Mouse (Mus musculus): ENCODE results near the gene Scrn1. TPM values are rescaled to one million over a fixed set of nuclear protein-coding genes. Genes with fewer than 3 reads are reported as not detected.

Scrn1 gene
- polyA plus RNA-seq, 1 experiment from 2014 or later, result 123 TPM

DNA sequence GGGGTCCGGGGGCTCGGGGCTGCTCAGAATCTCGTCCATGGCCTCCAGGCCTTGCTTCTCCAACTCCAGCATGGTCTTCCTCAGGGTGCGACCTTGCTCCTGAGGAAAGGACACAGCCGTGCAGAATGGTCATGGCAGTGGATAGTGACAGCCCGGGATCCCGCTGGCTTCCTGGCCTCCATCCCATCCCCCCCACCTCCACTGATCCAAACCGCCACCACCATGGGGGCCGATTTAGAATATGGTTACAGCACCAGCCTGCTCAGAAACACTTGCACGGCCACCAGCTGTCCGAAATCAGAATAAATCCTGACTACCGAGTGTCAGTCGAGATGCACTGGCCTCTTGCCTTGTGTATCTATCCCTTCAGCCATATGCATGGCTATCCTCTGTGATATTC, 57.0 kb downstream of the Scrn1 start:
- peaks cover 23% of the 10 kb centered on the region for H3K4me1 ChIP-seq
- no peaks in the 10 kb centered on the region for H3K27me3 ChIP-seq (replicated peaks)
- no peak for ATAC-seq (replicated peaks)
- H3K27ac ChIP-seq, result peak overlapping the region; percentile 71; the same call in 1 of the 2 replicates
- no peak overlapping the region for H3K9ac ChIP-seq
- H3K4me3 ChIP-seq, result no peak overlapping the region
- no peaks in the 10 kb centered on the region for H3K9me3 ChIP-seq
- no peaks in the 10 kb centered on the region; the same call in 1 of the 2 replicates for H3K36me3 ChIP-seq (replicated peaks)
- no peak overlapping the region for H3K4me2 ChIP-seq
- 90% methylated on average over 13 of the region's 13 CpGs for WGBS

DNA sequence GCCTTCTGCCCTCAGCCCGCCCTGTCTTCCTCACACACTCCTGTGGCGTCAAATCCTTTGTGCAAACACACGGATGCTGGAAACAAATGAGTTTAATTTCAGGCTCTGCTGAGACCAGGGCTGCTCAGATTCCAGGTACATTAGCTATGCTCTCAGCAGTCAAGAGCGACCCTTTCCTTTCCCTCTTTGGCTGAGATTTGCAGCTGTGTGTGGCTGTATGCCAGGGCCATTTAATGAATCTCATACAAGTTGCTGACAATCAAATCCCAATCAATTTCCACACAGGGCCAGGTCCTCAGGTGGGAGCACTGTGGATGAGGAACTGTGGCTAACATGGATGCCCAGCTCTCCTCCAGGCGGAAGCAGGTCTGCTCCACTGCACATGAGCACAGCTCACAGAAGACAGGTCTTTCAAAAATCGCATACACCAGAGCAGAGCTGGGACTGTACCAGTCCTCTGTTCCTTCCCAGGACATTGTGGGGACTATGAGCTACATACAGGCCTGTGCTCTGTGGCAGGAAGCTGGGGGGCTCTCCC, 58.0 kb downstream of the Scrn1 start:
- no peaks in the 10 kb centered on the region for H3K27me3 ChIP-seq (replicated peaks)
- H3K4me3 ChIP-seq, result no peak overlapping the region
- H3K4me2 ChIP-seq, result no peak overlapping the region
- H3K27ac ChIP-seq, result peak overlapping the region; percentile 71
- ATAC-seq (replicated peaks), result peak; percentile 70
- H3K9ac ChIP-seq, result no peak overlapping the region; the same call in 1 of the 2 replicates
- H3K36me3 ChIP-seq (replicated peaks), result no peaks in the 10 kb centered on the region; the same call in 1 of the 2 replicates
- peaks cover 23% of the 10 kb centered on the region for H3K4me1 ChIP-seq
- H3K9me3 ChIP-seq, result no peaks in the 10 kb centered on the region
- WGBS, result 30% methylated on average over 6 of the region's 6 CpGs

DNA sequence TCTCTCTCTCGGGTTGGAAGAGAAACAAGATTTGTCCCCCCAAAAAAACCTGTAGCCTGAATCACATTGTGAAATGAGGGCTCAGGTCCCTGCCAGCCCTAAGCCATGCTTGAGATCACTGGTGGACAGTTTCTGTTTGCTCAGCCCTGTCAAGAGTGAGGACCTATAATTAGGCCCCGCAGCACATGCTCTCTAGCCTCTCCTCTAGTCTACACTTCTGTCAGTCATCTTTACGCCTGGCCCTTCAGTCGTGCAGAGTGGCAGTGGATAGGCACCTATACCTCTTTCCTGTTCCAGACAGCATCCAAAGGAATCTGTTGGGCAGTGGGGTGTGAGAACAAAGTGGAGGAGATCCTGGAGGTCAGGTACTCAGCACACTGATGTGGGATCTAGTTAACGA, 58.5 kb downstream of the Scrn1 start:
- Histone ChIP-seq H3K4me2 (no peak overlapping the region), H3K4me3 (no peak overlapping the region), H3K9me3 (no peaks in the 10 kb centered on the region), H3K27ac (peak overlapping the region; percentile 71), H3K4me1 (peaks cover 23% of the 10 kb centered on the region), H3K9ac (no peak overlapping the region), H3K27me3 (replicated peaks) (no peaks in the 10 kb centered on the region), H3K36me3 (replicated peaks) (no peaks in the 10 kb centered on the region; the same call in 1 of the 2 replicates)
- 53% methylated on average over 5 of the region's 5 CpGs for WGBS
- peak; percentile 68 for ATAC-seq (replicated peaks)

DNA sequence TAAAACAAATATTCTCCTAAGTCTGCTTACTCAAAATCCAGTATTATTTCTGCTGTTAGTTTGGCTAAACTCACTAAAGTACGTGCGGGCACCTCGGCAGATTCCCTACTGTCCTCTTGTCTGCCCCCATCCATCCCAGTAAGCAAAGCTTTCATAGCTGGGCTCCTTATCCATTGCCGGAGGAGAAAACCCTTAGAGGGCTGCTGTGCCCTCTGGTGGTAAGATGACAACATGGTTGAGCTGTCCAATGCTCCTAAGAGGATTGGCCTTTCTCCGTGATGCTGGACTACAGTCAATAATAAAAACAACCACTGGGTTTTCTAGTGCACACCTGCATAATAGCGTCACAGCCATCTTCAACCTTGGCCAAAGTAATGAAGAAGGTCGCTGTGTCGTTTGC, 59.3 kb downstream of the Scrn1 start:
- ATAC-seq (replicated peaks), result no peak; the same call in 1 of the 2 replicates
- H3K4me3 ChIP-seq, result no peak overlapping the region
- no peak overlapping the region for H3K9ac ChIP-seq
- H3K4me1 ChIP-seq, result peaks cover 23% of the 10 kb centered on the region
- no peaks in the 10 kb centered on the region; the same call in 1 of the 2 replicates for H3K36me3 ChIP-seq (replicated peaks)
- WGBS, result 35% methylated on average over 8 of the region's 8 CpGs
- peak overlapping the region; percentile 9; the same call in 1 of the 2 replicates for H3K27ac ChIP-seq
- no peaks in the 10 kb centered on the region for H3K9me3 ChIP-seq
- no peak overlapping the region for H3K4me2 ChIP-seq
- no peaks in the 10 kb centered on the region for H3K27me3 ChIP-seq (replicated peaks)

DNA sequence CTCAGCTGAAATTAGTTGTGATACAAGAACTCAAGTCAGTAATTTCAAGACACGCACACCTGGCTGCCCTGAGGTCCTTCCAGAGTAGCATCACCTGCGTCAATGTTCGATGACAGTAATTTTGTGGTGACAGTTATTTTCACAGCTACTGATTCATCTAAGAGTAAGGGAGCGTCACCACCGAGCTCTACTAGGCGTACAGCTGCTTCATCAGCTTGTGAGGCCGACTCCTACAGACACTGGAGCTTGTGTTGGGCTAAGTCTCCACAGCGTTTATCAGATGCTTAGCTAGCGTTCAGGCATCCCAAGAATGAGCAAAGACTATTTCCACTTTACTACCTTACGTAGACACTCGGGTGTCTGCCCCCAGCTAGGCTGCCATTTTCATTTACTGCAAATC, 60.0 kb downstream of the Scrn1 start:
- H3K4me2 ChIP-seq, result no peak overlapping the region
- no peaks in the 10 kb centered on the region; the same call in 1 of the 2 replicates for H3K36me3 ChIP-seq (replicated peaks)
- H3K27me3 ChIP-seq (replicated peaks), result no peaks in the 10 kb centered on the region
- no peaks in the 10 kb centered on the region for H3K9me3 ChIP-seq
- ATAC-seq (replicated peaks), result no peak
- 92% methylated on average over 11 of the region's 11 CpGs for WGBS
- H3K9ac ChIP-seq, result no peak overlapping the region
- peaks cover 23% of the 10 kb centered on the region for H3K4me1 ChIP-seq
- H3K27ac ChIP-seq, result no peak overlapping the region
- H3K4me3 ChIP-seq, result no peak overlapping the region

DNA sequence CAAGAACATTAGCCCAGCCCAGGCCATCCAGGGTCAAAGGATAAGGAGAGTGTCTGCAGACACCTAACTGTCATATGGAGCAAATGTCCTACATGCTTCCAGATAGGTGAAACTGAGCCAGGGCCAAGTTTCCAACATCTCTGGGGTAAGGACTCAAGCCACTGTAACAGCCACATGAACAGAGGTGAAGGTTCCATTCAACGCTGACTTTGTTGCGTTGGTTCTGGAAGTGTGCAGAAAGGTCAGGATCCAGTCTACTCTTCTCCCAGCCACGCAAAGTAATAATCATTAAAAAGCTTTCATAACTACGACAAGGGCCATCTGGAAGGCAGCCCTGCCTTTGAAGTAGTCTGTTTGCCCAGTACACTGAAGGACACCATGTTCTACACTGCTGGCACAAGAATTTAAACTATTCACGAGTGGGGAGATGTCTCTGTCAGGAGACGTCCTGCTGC, 63.6 kb downstream of the Scrn1 start:
- Histone ChIP-seq H3K27me3 (replicated peaks) (no peaks in the 10 kb centered on the region), H3K4me1 (peaks cover 7% of the 10 kb centered on the region), H3K4me3 (no peak overlapping the region), H3K9ac (no peak overlapping the region), H3K36me3 (replicated peaks) (no peaks in the 10 kb centered on the region; the same call in 1 of the 2 replicates), H3K9me3 (no peaks in the 10 kb centered on the region), H3K4me2 (no peak overlapping the region), H3K27ac (no peak overlapping the region)
- WGBS, result 89% methylated on average over 6 of the region's 6 CpGs
- no peak for ATAC-seq (replicated peaks)

DNA sequence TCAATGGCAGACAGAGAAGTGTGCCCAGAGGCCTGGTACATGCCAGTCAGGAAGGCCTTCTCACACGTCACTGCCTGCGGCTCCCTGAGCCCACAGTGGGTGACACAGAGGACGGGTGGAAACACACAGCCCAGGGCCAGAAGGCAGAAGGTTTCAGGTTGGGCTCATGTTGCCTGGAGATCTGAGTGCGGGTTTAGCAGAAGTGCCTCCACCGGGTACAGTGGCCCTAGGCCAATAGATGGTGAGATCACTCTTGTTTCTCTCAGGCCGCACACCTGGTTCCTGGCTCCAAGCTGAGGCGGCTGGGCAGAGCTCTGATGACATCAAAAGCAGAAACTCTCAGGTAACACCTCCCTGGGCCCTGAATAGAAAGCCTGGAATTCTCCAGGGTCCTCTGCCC, 70.1 kb downstream of the Scrn1 start:
- H3K9me3 ChIP-seq, result no peaks in the 10 kb centered on the region
- H3K4me1 ChIP-seq, result peaks cover 3% of the 10 kb centered on the region; the same call in 1 of the 2 replicates
- H3K27ac ChIP-seq, result no peak overlapping the region
- H3K36me3 ChIP-seq (replicated peaks), result no peaks in the 10 kb centered on the region; the same call in 1 of the 2 replicates
- H3K9ac ChIP-seq, result no peak overlapping the region
- H3K4me3 ChIP-seq, result no peak overlapping the region
- no peaks in the 10 kb centered on the region for H3K27me3 ChIP-seq (replicated peaks)
- H3K4me2 ChIP-seq, result no peak overlapping the region
- 85% methylated on average over 7 of the region's 7 CpGs for WGBS
- no peak for ATAC-seq (replicated peaks)

DNA sequence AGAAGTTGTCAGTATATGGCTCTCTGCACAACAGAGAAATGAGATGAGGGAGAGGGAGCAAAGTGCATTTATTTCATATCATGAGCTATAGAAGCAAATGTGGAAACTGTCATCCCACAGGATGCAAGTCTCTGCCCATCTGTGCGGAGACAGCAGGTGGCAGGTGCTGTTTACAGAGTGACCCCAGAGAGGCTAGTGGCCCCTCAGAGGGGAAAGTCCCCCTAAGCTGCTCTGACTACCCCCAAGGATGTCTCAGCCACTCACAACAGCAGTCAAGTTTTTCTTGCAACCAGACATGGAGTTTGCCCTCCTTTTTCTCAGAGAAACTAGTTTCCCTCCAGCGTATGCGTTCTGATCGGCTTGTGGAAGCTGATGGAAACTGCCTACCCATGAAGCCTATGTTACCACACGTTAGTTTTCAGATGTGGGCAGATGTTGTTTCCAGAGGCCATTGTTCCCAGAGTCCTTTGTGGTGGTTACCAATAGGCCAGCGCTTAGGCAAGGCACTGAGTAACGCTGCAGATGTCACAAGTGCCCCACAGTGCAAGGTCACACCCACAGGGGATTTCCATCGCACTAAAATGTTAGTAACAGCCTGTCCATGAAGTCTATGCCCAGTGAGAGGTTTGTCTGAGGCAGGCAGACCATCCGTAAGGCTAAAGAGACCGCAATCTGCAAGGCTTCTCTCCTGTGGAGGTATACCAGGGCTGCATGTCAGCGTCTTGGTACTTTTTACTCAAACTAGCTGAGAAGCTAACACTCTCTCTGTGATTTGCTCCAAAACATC, 71.5 kb downstream of the Scrn1 start:
- no peak overlapping the region for H3K27ac ChIP-seq
- no peaks in the 10 kb centered on the region for H3K36me3 ChIP-seq (replicated peaks)
- no peaks in the 10 kb centered on the region for H3K9me3 ChIP-seq
- no peak overlapping the region for H3K4me2 ChIP-seq
- no peaks in the 10 kb centered on the region for H3K27me3 ChIP-seq (replicated peaks)
- H3K4me3 ChIP-seq, result no peak overlapping the region
- no peak for ATAC-seq (replicated peaks)
- peaks cover 3% of the 10 kb centered on the region; the same call in 1 of the 2 replicates for H3K4me1 ChIP-seq
- no peak overlapping the region for H3K9ac ChIP-seq
- 55% methylated on average over 11 of the region's 11 CpGs for WGBS

DNA sequence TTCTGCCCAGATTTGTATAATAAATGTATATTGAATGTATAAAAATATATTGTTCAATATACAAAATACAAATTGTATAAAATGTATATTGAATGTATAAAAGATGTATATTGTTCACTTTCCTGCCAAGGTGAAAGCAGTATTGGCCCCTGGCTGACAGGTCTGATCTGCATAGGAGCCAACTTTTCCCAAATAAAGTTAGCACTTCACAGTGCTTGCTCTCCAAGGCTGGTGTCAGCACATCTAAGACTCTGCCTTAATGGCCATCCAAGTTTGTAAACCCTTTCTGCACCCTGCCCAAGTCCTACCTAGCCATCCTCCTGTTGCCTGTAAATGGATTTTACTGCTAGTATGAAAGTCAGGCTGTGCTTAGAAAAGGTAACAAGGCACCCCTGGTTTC, 72.2 kb downstream of the Scrn1 start:
- Histone ChIP-seq H3K9me3 (no peaks in the 10 kb centered on the region), H3K4me3 (no peak overlapping the region), H3K27ac (no peak overlapping the region), H3K4me2 (no peak overlapping the region), H3K4me1 (peaks cover 3% of the 10 kb centered on the region; the same call in 1 of the 2 replicates), H3K27me3 (replicated peaks) (no peaks in the 10 kb centered on the region), H3K9ac (no peak overlapping the region), H3K36me3 (replicated peaks) (no peaks in the 10 kb centered on the region)
- ATAC-seq (replicated peaks), result no peak

DNA sequence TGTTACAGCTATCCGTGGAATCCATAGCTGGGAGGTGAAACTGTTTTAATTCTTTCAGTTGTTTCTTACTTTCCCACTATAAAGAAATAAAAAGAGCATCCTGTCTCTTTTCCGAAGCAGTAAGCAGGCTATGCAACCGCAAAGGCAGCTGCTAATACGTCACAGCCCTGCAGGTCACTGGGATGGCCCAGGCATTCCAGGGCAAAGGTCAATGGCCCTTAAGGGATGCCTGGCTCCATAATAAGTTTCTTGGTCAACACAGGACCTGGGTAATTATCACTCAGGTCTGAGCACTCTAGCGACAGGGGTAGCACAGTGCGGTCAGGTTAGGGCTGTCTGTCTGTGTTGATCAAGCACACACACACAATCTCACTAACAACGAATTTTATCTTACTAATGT, 75.2 kb downstream of the Scrn1 start:
- H3K36me3 ChIP-seq (replicated peaks), result no peaks in the 10 kb centered on the region
- H3K27ac ChIP-seq, result no peak overlapping the region
- no peaks in the 10 kb centered on the region for H3K9me3 ChIP-seq
- 74% methylated on average over 7 of the region's 7 CpGs for WGBS
- no peak overlapping the region for H3K4me2 ChIP-seq
- no peak overlapping the region for H3K4me3 ChIP-seq
- no peak for ATAC-seq (replicated peaks)
- H3K9ac ChIP-seq, result no peak overlapping the region
- no peaks in the 10 kb centered on the region for H3K27me3 ChIP-seq (replicated peaks)
- peaks cover 3% of the 10 kb centered on the region; the same call in 1 of the 2 replicates for H3K4me1 ChIP-seq

DNA sequence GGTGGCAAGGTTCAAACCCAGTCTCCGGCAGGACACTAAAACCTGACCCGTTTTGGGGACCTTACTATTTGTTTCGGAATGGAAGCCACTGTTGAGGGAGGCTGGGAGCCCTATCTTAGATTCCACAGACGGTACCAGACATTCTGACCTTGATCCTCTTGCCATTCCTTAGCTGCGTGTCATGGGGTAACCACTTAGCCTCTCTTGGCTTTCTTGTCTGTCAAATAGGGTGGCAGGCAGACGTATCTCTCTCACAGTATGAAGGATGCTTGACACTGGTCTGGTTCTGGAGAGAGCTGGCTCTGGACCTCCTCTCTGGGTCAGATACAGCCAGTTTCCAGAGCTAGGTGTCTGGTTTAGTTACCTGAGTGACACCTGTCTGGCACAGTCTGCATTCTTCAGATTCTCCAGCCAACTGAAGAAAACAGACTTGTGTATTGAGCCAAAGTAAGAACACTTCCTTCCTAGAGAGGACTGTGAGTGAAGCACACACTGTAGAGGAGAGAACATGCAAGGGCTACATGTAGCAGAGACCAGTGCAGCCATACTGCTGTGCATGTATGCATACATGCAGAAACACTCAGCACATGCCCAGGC, 80.2 kb downstream of the Scrn1 start:
- no peak; the same call in 1 of the 2 replicates for ATAC-seq (replicated peaks)
- no peak overlapping the region for H3K27ac ChIP-seq
- no peaks in the 10 kb centered on the region for H3K9me3 ChIP-seq
- H3K36me3 ChIP-seq (replicated peaks), result no peaks in the 10 kb centered on the region
- H3K27me3 ChIP-seq (replicated peaks), result no peaks in the 10 kb centered on the region
- H3K4me2 ChIP-seq, result peak overlapping the region; percentile 45
- WGBS, result 45% methylated on average over 6 of the region's 6 CpGs
- peaks cover 11% of the 10 kb centered on the region; the same call in 1 of the 2 replicates for H3K4me1 ChIP-seq
- H3K9ac ChIP-seq, result no peak overlapping the region
- no peak overlapping the region for H3K4me3 ChIP-seq

DNA sequence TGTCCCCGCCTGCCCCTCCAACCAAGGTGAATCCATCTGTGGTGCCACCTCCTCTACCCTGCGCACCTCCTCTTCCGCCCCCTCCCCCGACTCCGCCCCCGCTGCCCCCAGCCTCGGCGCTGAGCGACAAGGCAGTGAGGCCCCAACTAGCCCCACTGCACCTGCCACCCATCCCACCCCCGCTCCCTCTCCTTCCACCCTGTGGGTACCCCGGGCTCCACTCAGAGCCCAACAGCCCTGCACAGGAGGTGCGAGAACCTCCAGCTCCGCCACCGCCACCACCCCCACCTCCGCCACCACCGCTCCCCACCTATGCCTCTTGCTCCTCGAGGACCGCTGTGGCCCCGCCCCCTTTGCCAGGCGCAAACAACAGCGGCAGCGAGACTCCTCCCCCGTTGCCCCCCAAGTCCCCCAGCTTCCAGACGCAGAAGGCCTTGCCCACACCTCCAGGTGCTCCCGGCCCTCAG, 80.8 kb downstream of the Scrn1 start:
- Histone ChIP-seq H3K27me3 (replicated peaks) (no peaks in the 10 kb centered on the region), H3K36me3 (replicated peaks) (no peaks in the 10 kb centered on the region), H3K9ac (no peak overlapping the region), H3K4me2 (peak overlapping the region; percentile 45), H3K4me1 (peaks cover 11% of the 10 kb centered on the region; the same call in 1 of the 2 replicates), H3K4me3 (peak overlapping the region; percentile 11), H3K9me3 (no peaks in the 10 kb centered on the region), H3K27ac (no peak overlapping the region)
- 5% methylated on average over 25 of the region's 25 CpGs for WGBS
- ATAC-seq (replicated peaks), result peak; percentile 45; the same call in 1 of the 2 replicates

Measured in midbrain, embryonic 15.5 days (tissue).